Mouse (Mus musculus): Measurements from ENCODE around the gene Actr5.

Gene Actr5

GRCm38 (mm10) chr2:158614418-158614955 is 10.2 kb upstream of the Actr5 start:
- no peak for DNase-seq

- no peak for DNase-seq
Measured at GRCm38 (mm10) chr2:158615161-158615680, 9.5 kb upstream of the Actr5 start.

DNA sequence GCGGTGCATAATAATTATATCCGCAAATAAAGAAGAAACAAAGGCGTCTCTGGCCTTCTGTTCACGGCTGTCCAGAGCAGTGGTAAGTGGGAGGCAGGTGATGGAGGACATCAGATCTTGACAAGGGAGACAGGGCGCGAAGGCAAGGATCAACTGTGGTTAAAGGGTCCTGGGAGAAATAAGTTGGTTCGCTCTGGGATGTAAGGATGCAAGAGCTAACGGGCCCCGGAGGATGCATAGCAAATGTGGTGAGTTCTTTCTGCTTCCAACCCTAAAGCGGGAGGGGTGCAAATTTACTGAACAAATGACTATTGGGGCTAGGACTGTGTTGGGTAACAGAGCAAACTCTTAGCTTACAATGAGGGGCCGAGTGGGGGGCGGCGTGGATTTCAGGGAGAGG is 9.0 kb upstream of the Actr5 start:
- DNase-seq = no peak

GRCm38 (mm10) chr2:158616296-158616695 is 8.4 kb upstream of the Actr5 start:
- no peak for DNase-seq

- no peak for DNase-seq
Measured at GRCm38 (mm10) chr2:158616790-158617189, 7.9 kb upstream of the Actr5 start.

GRCm38 (mm10) chr2:158625231-158625630 is 543 bp downstream of the Actr5 start:
- no peak for DNase-seq

DNA sequence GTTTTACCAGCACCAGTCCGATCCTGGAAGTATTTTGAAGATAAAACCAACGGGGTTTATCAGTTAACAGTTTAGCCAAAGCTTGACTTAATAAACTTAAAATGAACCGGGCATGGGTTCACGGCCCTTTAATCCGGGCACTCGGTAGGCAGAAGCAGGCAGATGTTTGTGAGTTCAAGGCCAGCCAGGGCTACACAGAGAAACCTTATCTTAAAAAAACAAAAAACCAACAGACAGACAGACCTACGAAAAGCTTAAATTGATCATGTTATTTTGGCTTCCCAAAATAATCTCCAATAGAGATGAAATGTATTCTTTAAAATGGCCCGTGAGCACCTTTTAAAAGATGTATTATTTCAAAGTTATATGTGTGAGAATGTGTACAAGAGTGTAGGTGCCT is 1.0 kb downstream of the Actr5 start:
- no peak for DNase-seq

DNA sequence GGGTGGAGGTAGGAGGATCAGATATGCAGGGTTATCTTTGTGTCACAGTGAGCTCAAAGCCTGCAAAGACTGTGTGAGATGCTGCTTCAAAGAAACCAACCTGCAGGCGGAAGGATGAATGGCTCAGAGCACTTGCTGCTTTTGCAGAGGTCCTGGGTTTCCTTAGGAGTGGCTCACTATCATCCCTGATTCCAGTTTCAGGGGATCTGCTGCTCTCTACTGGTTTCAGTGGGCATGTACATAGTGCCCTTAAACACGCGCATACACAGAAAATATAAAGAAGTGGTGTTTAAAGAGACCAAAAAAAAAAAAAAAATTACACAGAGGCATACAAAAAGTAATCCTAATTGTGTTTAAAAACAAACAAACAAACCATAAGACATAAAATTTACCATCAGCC is 4.2 kb downstream of the Actr5 start:
- DNase-seq = no peak

GRCm38 (mm10) chr2:158629414-158629813 is 4.7 kb downstream of the Actr5 start:
- no peak for DNase-seq

DNA sequence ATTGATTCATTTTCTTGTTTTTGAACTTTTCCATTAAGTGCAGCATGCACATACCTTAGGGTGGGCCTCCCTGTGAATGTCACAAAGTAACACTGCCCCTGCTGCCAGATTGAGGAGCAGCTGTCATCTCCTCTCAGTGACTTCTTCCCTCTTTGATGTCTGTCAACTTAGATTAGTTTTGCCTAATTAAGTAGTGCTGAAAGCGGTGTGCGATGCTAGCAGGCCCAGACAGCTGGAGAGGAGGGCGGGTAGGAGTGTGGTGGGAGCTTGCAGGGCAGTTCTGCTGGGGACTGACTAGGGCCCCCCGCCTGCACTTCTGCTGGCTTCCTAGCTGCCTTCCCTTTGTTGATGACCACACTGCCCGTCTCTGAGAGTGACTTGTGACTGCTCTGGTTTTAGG is 7.2 kb downstream of the Actr5 start:
- no peak for DNase-seq

DNA sequence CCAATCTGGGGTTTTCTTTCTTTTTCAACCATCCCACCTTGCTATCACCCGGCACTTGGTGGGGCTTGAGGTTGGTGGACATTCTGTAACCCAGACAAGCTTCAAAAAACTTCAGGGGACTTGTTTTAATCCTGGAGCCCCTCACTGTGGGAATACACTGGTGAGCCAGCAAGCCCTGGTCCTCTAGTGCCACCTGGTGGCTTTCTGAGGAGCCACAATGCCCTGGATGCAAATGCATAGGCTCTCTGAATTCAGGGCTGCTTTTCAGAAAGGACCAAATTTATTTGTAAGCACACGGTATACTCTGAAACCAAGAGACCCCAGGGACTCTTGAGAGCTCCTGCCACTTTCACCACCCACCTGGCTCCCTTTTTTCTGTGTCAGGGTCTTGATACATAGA is 17.2 kb downstream of the Actr5 start:
- peak; percentile 75 for DNase-seq

- no peak for DNase-seq
Measured at GRCm38 (mm10) chr2:158642587-158642986, 17.9 kb downstream of the Actr5 start.

DNA sequence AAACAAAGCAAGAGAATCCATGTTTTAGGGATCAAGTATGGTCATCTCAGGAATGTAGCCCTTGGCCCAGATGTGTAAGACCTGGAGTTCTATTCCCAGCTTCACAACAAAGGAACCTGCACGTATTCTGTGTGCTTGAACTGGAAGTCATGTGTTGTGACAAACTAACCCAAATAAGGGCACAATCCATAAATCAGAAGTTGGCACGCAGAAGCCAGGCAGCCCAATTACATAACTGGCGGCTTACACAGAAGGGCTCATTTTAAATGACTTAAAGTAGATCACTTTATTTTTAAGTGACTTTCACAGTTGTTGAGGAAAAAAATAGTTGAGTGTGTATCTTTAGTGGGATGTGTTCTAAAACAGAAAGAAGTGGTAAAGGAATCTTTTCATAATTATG is 19.1 kb downstream of the Actr5 start:
- no peak for DNase-seq

DNA sequence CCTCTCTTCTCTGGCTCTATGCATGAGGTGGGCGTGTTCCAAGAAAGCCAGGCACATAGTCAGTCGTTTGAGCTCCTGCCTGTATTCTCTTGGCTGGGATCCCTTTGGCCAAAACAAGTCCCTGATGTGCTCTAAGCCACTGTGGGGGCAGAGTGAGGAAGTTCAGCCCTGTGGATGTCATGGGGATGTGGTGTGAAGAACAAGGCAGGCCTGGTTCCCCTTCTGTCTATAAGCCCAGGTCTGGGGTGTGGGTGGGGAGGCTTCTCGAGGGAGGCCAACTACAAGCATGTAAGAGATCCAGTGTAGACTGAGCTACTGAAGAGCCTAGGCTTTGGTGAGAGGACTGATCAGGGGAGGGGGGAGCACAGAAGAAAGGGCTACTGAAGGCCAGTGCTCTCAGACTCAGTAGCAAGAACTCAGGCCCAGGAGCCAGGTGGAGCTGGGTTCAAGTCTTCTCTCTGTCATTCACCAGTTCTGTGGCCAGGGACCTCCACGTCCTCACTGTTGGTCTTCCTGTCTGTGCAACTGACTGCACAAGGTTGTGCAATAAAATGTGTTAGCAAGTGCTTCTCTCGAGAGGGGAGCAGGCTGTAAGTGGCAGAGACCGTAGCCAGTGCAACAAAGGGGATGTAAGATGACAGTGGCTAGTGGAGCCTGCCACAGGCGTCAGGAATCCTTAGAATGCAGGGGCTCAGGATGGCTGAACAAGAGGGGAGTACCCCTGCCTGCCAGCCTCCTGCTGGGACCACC is 26.6 kb downstream of the Actr5 start:
- DNase-seq = no peak

- peak; percentile 88 for DNase-seq
Measured at GRCm38 (mm10) chr2:158652985-158653384, 28.3 kb downstream of the Actr5 start.

DNA sequence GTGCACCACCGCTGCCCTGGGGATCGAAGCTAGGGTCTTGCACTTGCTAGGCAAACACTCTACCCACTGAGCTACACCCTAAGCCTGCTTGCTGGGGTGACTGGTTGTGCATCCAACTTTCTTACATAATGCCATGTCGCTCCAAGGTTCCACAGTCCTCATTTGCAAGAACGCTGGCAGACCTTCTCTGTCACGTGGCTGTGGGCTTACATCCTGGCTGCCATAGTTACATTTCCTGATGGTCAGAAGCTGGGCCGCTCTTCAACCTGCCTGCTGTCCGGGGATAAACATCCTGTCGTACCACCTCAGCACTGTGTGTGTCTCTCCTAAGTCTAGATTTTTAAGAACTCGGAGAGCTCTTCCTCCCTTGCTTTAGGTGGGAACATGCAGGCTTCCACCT is 30.0 kb downstream of the Actr5 start:
- DNase-seq = no peak

DNA sequence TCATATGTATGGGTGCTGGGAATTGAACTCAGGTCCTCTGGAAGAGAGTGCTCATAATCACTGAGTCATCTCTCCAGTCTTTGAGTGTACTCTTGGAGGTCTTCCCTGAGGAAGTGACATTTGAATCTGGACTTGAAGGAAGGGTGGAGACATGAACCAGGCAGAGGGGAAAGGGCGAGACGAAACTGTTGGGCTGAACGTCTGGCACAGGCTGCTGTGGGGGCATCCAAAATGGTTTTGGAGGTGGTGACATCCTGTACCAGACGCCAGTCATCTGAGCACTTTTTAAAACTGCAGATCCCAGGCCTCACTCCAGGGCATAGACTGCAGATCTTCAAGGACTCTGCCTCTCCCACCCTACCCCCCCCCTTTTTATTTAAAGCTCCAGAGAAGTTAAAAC is 31.1 kb downstream of the Actr5 start:
- DNase-seq = no peak

GRCm38 (mm10) chr2:158658822-158659221 is 34.1 kb downstream of the Actr5 start:
- no peak for DNase-seq

GRCm38 (mm10) chr2:158659346-158659745 is 34.7 kb downstream of the Actr5 start:
- no peak for DNase-seq

DNA sequence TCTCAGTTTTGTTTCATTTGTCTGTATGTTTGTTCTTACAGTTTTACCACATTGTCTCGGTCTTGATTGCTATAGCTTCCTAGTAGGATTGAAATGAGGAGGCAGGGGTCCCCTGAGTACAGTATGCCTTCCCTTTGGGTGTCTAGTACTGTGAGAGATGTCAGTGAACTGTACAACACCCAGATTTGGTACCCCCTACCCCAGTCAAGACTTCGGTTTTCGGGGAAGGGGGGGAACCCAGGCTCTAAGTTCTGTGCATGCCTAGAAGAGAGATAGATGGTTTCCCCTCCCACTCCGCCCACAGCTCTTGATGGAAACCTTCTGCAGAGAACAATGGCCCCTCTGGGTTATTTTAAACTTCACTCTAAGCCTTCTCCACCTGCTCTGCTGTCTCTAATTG is 40.4 kb downstream of the Actr5 start, which contains the start of gene Ppp1r16b:
Ppp1r16b (plus strand) TSS at position 301 of the 400 bp plus-strand sequence.
- no peak for DNase-seq

DNA sequence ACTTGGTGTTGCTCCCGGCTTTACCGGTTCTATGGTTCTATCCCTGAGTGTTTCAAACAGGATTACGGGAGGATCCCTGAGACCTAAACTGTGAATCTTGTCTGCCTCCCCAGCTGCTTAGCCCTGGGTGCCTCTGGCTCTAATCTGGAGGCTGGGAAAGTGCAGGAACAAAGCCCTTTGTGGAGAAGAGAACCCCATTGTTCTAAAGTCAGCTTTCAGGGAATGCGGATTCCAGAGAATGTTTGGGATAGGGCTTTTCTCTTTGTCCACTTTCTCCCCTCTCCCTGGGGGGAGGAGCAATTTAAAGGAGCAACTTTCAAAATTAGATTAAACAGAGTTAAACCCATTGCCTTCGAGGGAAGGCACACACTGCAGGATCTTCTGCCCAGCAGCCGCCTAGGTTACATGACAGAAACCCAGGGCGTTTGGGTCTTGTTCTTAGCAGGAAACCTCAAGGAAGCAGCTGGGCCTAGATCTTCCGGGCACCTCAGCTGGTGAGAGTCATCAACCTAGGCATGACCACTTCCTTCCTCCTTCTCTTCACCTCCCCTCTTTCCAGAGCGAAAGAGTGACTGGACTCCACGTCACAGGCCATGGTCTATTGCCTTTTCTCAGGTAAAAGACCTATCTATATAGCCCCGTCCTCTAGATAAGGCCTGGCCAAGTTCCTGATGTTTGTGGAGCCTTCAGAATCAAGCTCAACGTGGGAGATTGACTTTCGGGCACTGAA is 41.5 kb downstream of the Actr5 start:
- DNase-seq = no peak

DNA sequence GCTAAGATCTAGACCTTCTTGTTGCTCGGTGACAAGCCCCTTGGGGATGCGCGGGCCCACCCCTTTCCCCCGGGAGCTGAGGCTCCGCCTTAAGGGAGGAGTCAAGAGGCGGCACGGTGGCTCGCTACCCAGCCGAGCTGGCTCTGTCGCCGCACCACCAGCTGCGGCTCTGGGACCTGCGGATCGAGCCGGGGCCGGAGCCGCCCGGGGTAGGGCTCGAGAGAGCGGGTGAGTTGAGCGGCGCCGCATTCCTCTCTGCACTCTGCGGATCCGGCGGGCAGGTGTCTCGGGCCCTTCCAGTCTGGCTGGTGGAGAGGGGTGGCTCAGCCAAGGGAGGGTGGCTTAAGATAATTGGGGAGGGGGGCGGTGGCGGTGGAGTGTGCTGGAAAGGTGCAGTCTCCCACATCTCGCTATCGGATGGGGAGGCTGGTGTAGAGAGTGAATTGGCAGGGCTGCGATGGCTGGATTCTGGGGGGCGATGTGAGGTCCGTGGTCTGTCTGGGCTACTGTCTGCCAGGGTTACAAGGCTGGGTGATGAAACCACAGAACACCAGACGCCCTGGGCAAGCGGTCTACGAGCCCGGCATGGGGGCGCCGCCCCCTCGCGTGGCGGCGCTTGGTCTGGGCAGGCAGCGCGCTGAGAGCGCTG is 42.5 kb downstream of the Actr5 start:
- peak; percentile 73 for DNase-seq

- DNase-seq = peak; percentile 63
Measured at GRCm38 (mm10) chr2:158667671-158668432, 43.2 kb downstream of the Actr5 start.

Measured in right cerebral cortex, postnatal 14 days (tissue).